In the genomic region with DNA sequence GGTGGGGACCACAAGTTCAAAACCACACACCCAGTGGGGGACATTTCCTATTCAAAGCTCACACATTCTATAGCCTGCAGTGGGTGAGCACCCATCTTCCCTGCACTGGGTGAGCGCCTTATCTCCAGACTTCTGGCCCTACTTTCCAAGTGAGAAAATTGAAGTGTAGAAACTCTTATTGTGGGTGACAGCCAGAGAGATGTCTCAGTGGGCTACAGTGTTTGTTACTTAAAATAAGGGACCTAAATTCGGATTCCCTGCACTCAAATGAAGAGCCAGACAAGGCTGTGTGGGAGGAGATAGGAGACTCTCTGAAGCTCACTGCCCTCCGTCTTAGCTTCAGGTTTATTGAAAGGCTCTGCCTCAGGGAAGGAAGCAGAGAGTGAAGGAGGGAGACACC, we compare ENCODE assay signal across 13 mouse cellular contexts.
A peak's percentile ranks its signal among the peaks of the same experiment; 100 is the strongest.
DNase-seq lines count a peak whose midpoint lies in the region.
"Had no signal": no experiment of that assay in that cellular context is flagged by ENCODE, and none has a peak within 500 bp of the region (broad histone marks: within the 10 kb centered on the region; RNA-seq: fewer than 3 reads in every experiment).

No protein-coding gene starts in this region.

- intact Hi-C loops in left cerebral cortex, postnatal 4 days (cut with DNase I) = no loop called here
- intact Hi-C loops in left cerebral cortex, postnatal 14 days (cut with DNase I) = no loop called here

- DNase-seq in left cerebral cortex, adult 11 months (ENCODE audit: low spot score) = peak; percentile 51
- no peak for DNase-seq in left cerebral cortex, postnatal 4 days
- DNase-seq in right cerebral cortex, adult 18-20 months = peak; percentile 63
- no peak for DNase-seq in right cerebral cortex, postnatal 25 days
- peak; percentile 48 to 82 for DNase-seq in left cerebral cortex, postnatal 14 days (ENCODE audit: low spot score in 2 of 2)
- no peak for DNase-seq in spleen, postnatal 36 days (ENCODE audit: low spot score in 2 of 2)
- no peak for DNase-seq in ovary, adult 18-20 months (ENCODE audit: low spot score)
- DNase-seq: adrenal gland, adult 2 months; adrenal gland, postnatal 25 days; gastrocnemius, postnatal 10 days; heart, adult 18-20 months; heart, postnatal 10 days; heart, postnatal 4 days had no signal

Comparison
In these comparisons a context has a peak if more than half of its experiments do, and no peak if none do; other contexts are left out.
1. DNase-seq: peak in left cerebral cortex, adult 11 months (single experiment), right cerebral cortex, adult 18-20 months (single experiment) and left cerebral cortex, postnatal 14 days (2 of 2); none in left cerebral cortex, postnatal 4 days (single experiment), right cerebral cortex, postnatal 25 days (single experiment), spleen, postnatal 36 days (0 of 2) and ovary, adult 18-20 months (single experiment).